Mouse (Mus musculus) gastrocnemius, postnatal 14 days (tissue): Measurements from ENCODE around the gene Fam234a. TPM values are rescaled to one million over a fixed set of nuclear protein-coding genes. Genes with fewer than 3 reads are reported as not detected.
"Not testable (repeated sequence)": the region's sequence is repeated elsewhere in the genome, so short reads cannot be mapped to it uniquely, and the experiment has no call there.

Source experiments
- DNase-seq: peaks from one replicate; pipeline ENCODE4 v3.0.0; 2021; ENCODE audit warnings: mixed read lengths
- intact Hi-C: fragments of 180-260 bp; cut with DNase I; formaldehyde crosslinking; loops from one replicate; pipeline ENCODE4 v1.15.1; 2025; ENCODE audit warnings: low total_unique reads
- total RNA-seq, 2 experiments: library from RNA; stranded (reverse); gene quantifications; 2 replicates each; pipeline ENCODE4 v1.2.3; 2021

Fam234a gene
- total RNA-seq, 2 experiments from 2014 or later, result 47.8 to 62.8 TPM

DNA sequence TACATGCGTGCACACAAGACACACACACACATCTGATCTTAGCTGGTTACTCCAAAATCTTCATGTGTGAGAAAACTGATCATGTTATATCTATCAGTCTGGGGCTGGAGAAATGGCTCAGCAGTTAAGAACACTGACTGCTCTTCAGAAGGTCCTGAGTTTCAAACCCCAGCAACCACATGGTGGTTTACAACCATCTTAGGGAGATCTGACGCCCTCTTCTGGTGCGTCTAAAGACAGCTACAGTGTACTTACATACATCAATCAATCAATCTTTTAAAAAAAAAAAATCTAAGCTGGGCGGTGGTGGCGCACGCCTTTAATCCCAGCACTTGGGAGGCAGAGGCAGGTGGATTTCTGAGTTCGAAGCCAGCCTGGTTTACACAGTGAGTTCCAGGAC, 52.6 kb downstream of the Fam234a start:
- intact Hi-C loops, DNase-seq: not testable (repeated sequence)

DNA sequence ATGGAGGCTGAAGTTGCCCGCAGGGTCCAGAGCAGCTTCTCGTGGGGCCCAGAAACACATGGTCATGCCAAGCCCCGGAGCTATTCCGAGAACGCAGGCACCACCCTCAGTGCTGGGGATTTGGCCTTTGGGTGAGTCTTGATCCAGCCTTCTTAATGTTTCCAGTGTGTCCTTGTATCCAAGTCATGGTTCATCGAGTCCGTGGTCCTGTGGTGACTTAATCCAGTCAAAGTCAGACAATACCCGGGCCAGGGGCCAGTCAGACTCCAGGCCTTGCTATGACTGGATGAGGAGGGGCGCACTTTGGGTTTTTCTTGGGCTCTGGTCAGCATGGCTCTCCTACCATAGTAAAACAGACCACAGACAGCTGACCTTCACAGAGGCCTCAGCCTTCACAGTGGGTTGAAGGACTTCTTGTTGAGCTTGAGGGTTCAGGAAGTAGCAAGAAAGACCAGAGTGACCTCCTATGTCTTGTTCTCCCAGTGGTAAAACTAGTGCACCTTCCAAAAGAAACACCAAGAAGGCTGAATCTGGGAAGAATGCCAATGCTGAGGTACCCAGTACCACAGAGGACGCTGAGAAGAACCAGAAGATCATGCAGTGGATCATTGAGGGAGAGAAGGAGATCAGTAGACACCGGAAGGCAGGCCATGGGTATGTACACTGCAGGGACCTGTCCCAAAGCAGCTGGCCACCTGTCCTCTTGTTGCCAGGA, 55.8 kb downstream of the Fam234a start:
- DNase-seq, result no peak
- intact Hi-C loops, result no loop called here

DNA sequence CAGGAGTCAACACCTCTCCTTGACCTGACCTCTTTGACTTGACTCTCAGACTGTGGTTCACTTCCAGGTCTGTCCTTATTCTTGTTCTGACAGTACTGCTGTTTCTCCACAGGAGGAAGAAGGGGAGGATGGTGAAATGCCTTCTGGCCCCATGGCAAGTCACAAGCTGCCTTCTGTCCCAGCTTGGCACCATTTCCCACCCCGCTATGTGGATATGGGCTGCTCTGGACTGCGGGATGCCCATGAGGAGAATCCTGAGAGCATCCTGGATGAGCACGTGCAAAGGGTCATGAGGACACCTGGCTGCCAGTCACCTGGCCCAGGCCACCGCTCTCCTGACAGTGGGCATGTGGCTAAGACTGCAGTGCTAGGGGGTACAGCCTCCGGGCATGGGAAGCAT, 56.5 kb downstream of the Fam234a start:
- intact Hi-C loops, result no loop called here
- DNase-seq, result no peak

DNA sequence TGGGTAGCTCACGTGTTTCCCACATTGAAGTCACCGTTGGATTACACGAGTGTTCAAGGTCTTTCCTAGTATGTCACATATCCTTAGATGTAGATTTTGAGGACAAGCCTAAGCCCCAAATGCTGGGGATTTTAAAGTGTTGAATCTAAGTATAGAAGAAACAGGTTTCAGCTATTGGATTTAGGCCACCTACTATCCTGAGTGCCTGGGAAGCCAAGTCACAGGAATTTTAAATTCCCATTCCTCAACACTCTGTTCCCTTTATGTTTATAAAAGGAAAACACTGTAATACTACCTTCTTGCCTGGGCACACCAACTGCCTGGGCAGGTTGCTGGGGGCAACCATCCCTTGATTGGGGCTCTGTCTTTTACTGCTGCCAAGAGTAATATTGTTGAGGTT, 62.9 kb downstream of the Fam234a start:
- intact Hi-C loops, result no loop called here
- no peak for DNase-seq

DNA sequence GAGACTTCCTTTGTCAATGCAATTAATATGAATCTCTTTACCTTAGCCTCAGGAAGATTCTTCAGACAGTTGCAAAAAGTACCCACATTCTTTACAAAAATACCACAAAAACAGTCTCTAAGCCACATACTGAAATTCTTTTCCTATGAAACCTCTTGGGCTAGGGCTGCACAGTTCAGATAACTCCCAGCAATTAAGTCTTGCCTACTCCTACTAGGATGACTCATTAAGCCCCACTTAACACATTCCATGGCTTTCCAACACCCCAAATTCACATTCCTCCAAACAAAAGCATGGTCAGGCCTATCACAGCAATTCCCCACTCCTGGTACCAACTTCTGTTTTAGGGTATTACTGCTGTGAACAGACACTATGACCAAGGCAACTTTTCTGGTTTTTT, 65.4 kb downstream of the Fam234a start:
- DNase-seq, result no peak
- intact Hi-C loops, result no loop called here

DNA sequence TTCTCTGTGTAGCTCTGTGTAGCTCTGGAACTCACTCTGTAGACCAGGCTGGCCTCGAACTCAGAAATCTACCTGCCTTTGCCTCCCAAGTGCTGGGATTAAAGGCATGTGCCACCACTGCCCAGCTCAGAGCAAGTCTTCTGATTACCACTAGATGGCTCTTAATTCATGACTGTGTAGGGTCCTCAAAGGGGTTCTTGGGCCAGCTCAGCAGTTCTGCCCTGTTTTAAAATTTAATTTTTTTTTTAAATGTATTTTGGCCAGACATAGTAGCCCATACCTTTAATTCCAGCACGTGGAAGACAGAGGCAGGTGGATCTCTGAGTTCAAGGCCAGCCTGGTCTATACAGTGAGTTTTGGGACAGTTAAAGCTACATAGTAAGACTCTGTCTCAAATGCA, 68.8 kb downstream of the Fam234a start:
- DNase-seq, intact Hi-C loops: not testable (repeated sequence)

DNA sequence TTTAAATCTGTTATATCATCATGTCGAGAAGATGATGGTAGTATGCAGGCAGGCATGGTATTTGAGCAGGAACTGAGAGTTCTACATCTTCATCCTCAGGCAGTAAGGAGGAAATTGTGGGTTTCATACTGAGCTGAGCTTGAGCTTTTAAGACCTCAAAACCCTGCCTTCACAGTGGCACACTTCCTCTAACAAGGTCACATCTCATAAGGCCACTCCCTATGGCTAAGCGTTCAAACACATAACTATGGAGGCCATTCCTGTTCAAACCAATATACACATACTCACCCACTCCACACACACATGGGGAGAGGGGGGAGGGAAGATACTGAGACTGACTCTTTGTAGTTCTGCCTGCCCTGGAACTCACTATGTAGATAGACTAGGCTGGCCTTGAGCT, 76.0 kb downstream of the Fam234a start:
- DNase-seq, result no peak
- intact Hi-C loops, result no loop called here

DNA sequence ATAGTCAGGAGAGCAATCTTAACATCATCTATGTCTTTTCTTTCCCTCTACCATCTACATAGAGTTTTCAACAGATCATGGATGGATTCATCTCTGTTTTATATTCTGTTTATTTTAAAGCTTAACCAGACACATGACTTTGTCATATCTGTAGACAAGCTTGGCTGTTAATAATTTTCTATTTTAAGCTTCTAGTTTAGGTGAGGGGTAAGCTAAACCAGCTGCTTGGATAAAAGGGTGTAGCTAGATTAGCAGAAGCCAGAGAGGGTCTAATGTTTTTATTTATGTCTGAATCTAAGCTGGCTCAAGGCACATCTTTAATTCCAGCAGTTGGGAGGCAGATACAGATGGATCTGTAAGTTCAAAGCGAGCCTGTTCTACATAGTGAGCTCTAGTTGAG, 81.3 kb downstream of the Fam234a start:
- intact Hi-C loops, result no loop called here
- no peak for DNase-seq

Other genes with a start within 250 kb of the Fam234a start
- gene Rab11fip3, start 174.7 kb downstream of the Fam234a start, total RNA-seq, result 10 to 100 TPM; 39.2 to 41.3 TPM
- gene Decr2, start 153.9 kb downstream of the Fam234a start, total RNA-seq, result 1 to 10 TPM; 4.0 to 4.5 TPM
- 1 to 10 TPM; 3.0 to 3.9 TPM for gene Nme4, start 148.6 kb downstream of the Fam234a start, total RNA-seq
- 1 to 10 TPM in 1 of 2 experiments, under 1 TPM in 1; 0.80 to 1.3 TPM for gene Tmem8, start 130.9 kb downstream of the Fam234a start, total RNA-seq
- 10 to 100 TPM; 55.3 to 57.7 TPM for gene Mrpl28, start 120.7 kb downstream of the Fam234a start, total RNA-seq
- gene Axin1, start 105.6 kb downstream of the Fam234a start, total RNA-seq, result 10 to 100 TPM; 12.0 to 13.3 TPM
- not detected for gene Pdia2, start 45.2 kb downstream of the Fam234a start, total RNA-seq
- gene Rgs11, start 41.3 kb downstream of the Fam234a start, total RNA-seq, result 1 to 10 TPM in 1 of 2 experiments, under 1 TPM in 1; 0.47 to 1.5 TPM
- gene Arhgdig, start 36.5 kb downstream of the Fam234a start, total RNA-seq, result 1 to 10 TPM; 2.2 to 5.1 TPM
- gene Luc7l, start 8.7 kb upstream of the Fam234a start, total RNA-seq, result 10 to 100 TPM; 14.0 to 15.4 TPM
- 1 to 10 TPM; 8.4 TPM for gene Neurl1b, start 170.6 kb upstream of the Fam234a start, total RNA-seq